7 mouse cellular contexts compared by ENCODE assay signal in genomic region chr7:80396427-80396826, GRCm38 (mm10). TPM values are rescaled to one million over a fixed set of nuclear protein-coding genes. Genes with fewer than 3 reads are reported as not detected.
DNase-seq lines count a peak whose midpoint lies in the region; ATAC-seq and TF ChIP-seq lines count a peak whose summit lies in the region.
"Not testable (repeated sequence)": the region's sequence is repeated elsewhere in the genome, so short reads cannot be mapped to it uniquely, and the experiment has no call there.

No protein-coding gene starts in this region.

- H3K27ac ChIP-seq in MEL (ENCODE audit: control insufficient read depth, low read depth, low read length); forebrain, postnatal 0 days (ENCODE audit: low read depth, low read length); hindbrain, postnatal 0 days; layer of hippocampus, adult 2 months; liver, postnatal 0 days (ENCODE audit: low read depth); midbrain, embryonic 11.5 days (ENCODE audit: low read depth, low read length): not testable (repeated sequence)

- H3K4me3 ChIP-seq in MEL (ENCODE audit: control insufficient read depth in 1 of 2, insufficient read depth in 1 of 2, low read depth in 2 of 2, low read length in 2 of 2); forebrain, postnatal 0 days (ENCODE audit: low read depth, low read length); hindbrain, postnatal 0 days (ENCODE audit: low read length); layer of hippocampus, adult 2 months; liver, postnatal 0 days (ENCODE audit: low read depth, low read length); midbrain, embryonic 11.5 days (ENCODE audit: low read depth, low read length): not testable (repeated sequence)

- peak in 2 of 3 experiments; percentile 31 to 52; a peak in 4 of 6 replicates for TF ChIP-seq CTCF in MEL (IDR thresholded peaks at IDR 0.05 in 2 of 3, conservative IDR thresholded peaks at IDR 0.05 in 1 of 3; ENCODE audit: control insufficient read depth in 1 of 3, insufficient read depth in 1 of 3, low read depth in 2 of 3, low read length in 3 of 3, poor library complexity in 1 of 3, severe bottlenecking in 1 of 3)
- TF ChIP-seq CTCF in forebrain, postnatal 0 days (IDR thresholded peaks at IDR 0.05; ENCODE audit: low read depth), result peak; percentile 48
- TF ChIP-seq CTCF in hindbrain, postnatal 0 days (IDR thresholded peaks at IDR 0.05; ENCODE audit: low read depth), result peak; percentile 48
- TF ChIP-seq CTCF in layer of hippocampus, adult 2 months (conservative IDR thresholded peaks at IDR 0.05), result peak; percentile 63
- peak; percentile 54 for TF ChIP-seq CTCF in liver, postnatal 0 days (IDR thresholded peaks at IDR 0.05; ENCODE audit: low read depth)

- TF ChIP-seq RAD21 in MEL (IDR thresholded peaks at IDR 0.05; ENCODE audit: low read depth, low read length), result peak; percentile 41

- not testable (repeated sequence) for TF ChIP-seq POLR2A in MEL (IDR thresholded peaks at IDR 0.05; ENCODE audit: control insufficient read depth in 1 of 2, insufficient read depth in 1 of 2, low read depth in 1 of 2, low read length in 2 of 2, poor library complexity in 1 of 2)

- H3K9me3 ChIP-seq in MEL (replicated peaks; ENCODE audit: insufficient read depth, low read length); forebrain, postnatal 0 days (ENCODE audit: low read length); hindbrain, postnatal 0 days (ENCODE audit: low read length); liver, postnatal 0 days (ENCODE audit: low read length); midbrain, embryonic 11.5 days (ENCODE audit: control insufficient read depth, low read length): not testable (repeated sequence)

- not testable (repeated sequence) for H3K9ac ChIP-seq in MEL (ENCODE audit: control insufficient read depth, low read depth, low read length, poor library complexity, severe bottlenecking); forebrain, postnatal 0 days; hindbrain, postnatal 0 days (replicated peaks; ENCODE audit: low read length); liver, postnatal 0 days (replicated peaks); midbrain, embryonic 11.5 days (ENCODE audit: low read length)

- DNase-seq in CD4-positive, CD25-positive, alpha-beta regulatory T cell, adult 2 months (ENCODE audit: low read depth, low spot score), result peak; percentile 38
- DNase-seq in MEL (ENCODE audit: low read depth, low spot score), result peak; percentile 37
- DNase-seq in forebrain, postnatal 0 days; hindbrain, postnatal 0 days (ENCODE audit: low spot score); layer of hippocampus, adult 2 months (ENCODE audit: low spot score in 2 of 2); liver, postnatal 0 days: not testable (repeated sequence)
- DNase-seq in midbrain, embryonic 11.5 days (ENCODE audit: low spot score, missing footprints), result peak; percentile 65

- H3K79me2 ChIP-seq in MEL (ENCODE audit: control insufficient read depth, insufficient read depth, low read length, poor library complexity), result peaks cover 16% of the 10 kb centered on the region

- not testable (repeated sequence) for H3K27me3 ChIP-seq in MEL (ENCODE audit: control insufficient read depth in 1 of 2, insufficient read depth in 2 of 2, low read length in 2 of 2); forebrain, postnatal 0 days (ENCODE audit: insufficient read depth, low read length); hindbrain, postnatal 0 days (ENCODE audit: insufficient read depth, low read length); liver, postnatal 0 days (ENCODE audit: insufficient read depth, low read length); midbrain, embryonic 11.5 days (ENCODE audit: control insufficient read depth, insufficient read depth, low read length)

- H3K4me1 ChIP-seq in MEL (ENCODE audit: control insufficient read depth in 1 of 2, insufficient read depth in 2 of 2, low read length in 2 of 2), result peaks cover 4 to 10% of the 10 kb centered on the region in 2 experiments; a peak in 3 of 4 replicates
- H3K4me1 ChIP-seq in forebrain, postnatal 0 days (ENCODE audit: insufficient read depth), result peaks cover 17% of the 10 kb centered on the region
- peaks cover 15% of the 10 kb centered on the region for H3K4me1 ChIP-seq in hindbrain, postnatal 0 days (ENCODE audit: insufficient read depth, low read length)
- H3K4me1 ChIP-seq in liver, postnatal 0 days (ENCODE audit: insufficient read depth); midbrain, embryonic 11.5 days (ENCODE audit: control insufficient read depth, insufficient read depth, low read length): not testable (repeated sequence)

- 86% methylated on average over 4 of the region's 4 CpGs for WGBS in forebrain, postnatal 0 days
- whole genome bisulfite sequencing in hindbrain, postnatal 0 days, result 88% methylated on average over 4 of the region's 4 CpGs
- WGBS in liver, postnatal 0 days (ENCODE audit: insufficient replicate concordance), result 75% methylated on average over 4 of the region's 4 CpGs
- WGBS in midbrain, embryonic 11.5 days, result 81% methylated on average over 4 of the region's 4 CpGs

- ATAC-seq in forebrain, postnatal 0 days; hindbrain, postnatal 0 days; liver, postnatal 0 days; midbrain, embryonic 11.5 days (ENCODE audit: low FRiP score): not testable (repeated sequence)

- TF ChIP-seq EP300 in MEL (IDR thresholded peaks at IDR 0.05; ENCODE audit: low read depth in 1 of 2, low read length in 2 of 2); liver, postnatal 0 days (IDR thresholded peaks at IDR 0.05; ENCODE audit: low read depth): not testable (repeated sequence)

- not testable (repeated sequence) for H3K36me3 ChIP-seq in MEL (ENCODE audit: control insufficient read depth in 1 of 2, insufficient read depth in 2 of 2, low read length in 2 of 2); midbrain, embryonic 11.5 days (ENCODE audit: control insufficient read depth, insufficient read depth, low read length)
- H3K36me3 ChIP-seq in forebrain, postnatal 0 days (ENCODE audit: insufficient read depth), result peaks cover 59% of the 10 kb centered on the region
- peaks cover 46% of the 10 kb centered on the region for H3K36me3 ChIP-seq in hindbrain, postnatal 0 days (ENCODE audit: insufficient read depth, low read length)
- H3K36me3 ChIP-seq in liver, postnatal 0 days (replicated peaks; ENCODE audit: insufficient read depth, low read length), result peaks cover 57% of the 10 kb centered on the region

- H3K4me2 ChIP-seq in forebrain, postnatal 0 days (ENCODE audit: low read depth); hindbrain, postnatal 0 days (ENCODE audit: low read depth, low read length); liver, postnatal 0 days (ENCODE audit: low read depth, low read length); midbrain, embryonic 11.5 days: not testable (repeated sequence)

RNA-seq across cellular contexts. Expression of gene Fes, which starts 8.7 kb away (rescaled TPM):
- 1.3 and 2.7 TPM in 2 replicates for total RNA-seq in MEL (2012; rRNA removed)
- 1 to 10 TPM in 1 of 2 experiments, not detected in 1; 6.6 TPM for polyA plus RNA-seq in MEL (2012; ENCODE audit: insufficient read depth in 1 of 2, insufficient read length in 2 of 2, low read depth in 1 of 2, low replicate concordance in 2 of 2, missing spikeins in 1 of 2)
- total RNA-seq in forebrain, postnatal 0 days (2014; rRNA removed), result 4.5 and 6.4 TPM in 2 replicates
- 2.5 and 2.8 TPM in 2 replicates for polyA plus RNA-seq in forebrain, postnatal 0 days (2015; fragmentation: Nextera tagmentation; extraction: Ambion mirVana)
- 10.3 and 16.1 TPM in 2 replicates for total RNA-seq in hindbrain, postnatal 0 days (2014; rRNA removed)
- 4.9 and 5.6 TPM in 2 replicates for polyA plus RNA-seq in hindbrain, postnatal 0 days (2015; fragmentation: Nextera tagmentation; extraction: Ambion mirVana)
- total RNA-seq in layer of hippocampus, adult 2 months (2021), result 1 to 10 TPM; 5.0 to 5.7 TPM
- 16.3 and 16.8 TPM in 2 replicates for polyA plus RNA-seq in liver, postnatal 0 days (2015; fragmentation: Nextera tagmentation; extraction: Ambion mirVana)
- 7.3 and 7.6 TPM in 2 replicates for polyA plus RNA-seq in midbrain, embryonic 11.5 days (2014; fragmentation: Nextera tagmentation; extraction: Ambion mirVana)

RNA-seq across cellular contexts. Expression of gene Furin, which starts 8.8 kb away (rescaled TPM):
- total RNA-seq in MEL (2012; rRNA removed), result 11.6 and 13.7 TPM in 2 replicates
- polyA plus RNA-seq in MEL (2012; ENCODE audit: insufficient read depth in 1 of 2, insufficient read length in 2 of 2, low read depth in 1 of 2, low replicate concordance in 2 of 2, missing spikeins in 1 of 2), result 10 to 100 TPM in 1 of 2 experiments, not detected in 1; 32.3 TPM
- 16.9 and 21.8 TPM in 2 replicates for total RNA-seq in forebrain, postnatal 0 days (2014; rRNA removed)
- 6.8 and 7.7 TPM in 2 replicates for polyA plus RNA-seq in forebrain, postnatal 0 days (2015; fragmentation: Nextera tagmentation; extraction: Ambion mirVana)
- 25.4 and 25.9 TPM in 2 replicates for total RNA-seq in hindbrain, postnatal 0 days (2014; rRNA removed)
- 6.6 and 6.8 TPM in 2 replicates for polyA plus RNA-seq in hindbrain, postnatal 0 days (2015; fragmentation: Nextera tagmentation; extraction: Ambion mirVana)
- 10 to 100 TPM; 39.4 to 40.6 TPM for total RNA-seq in layer of hippocampus, adult 2 months (2021)
- polyA plus RNA-seq in liver, postnatal 0 days (2015; fragmentation: Nextera tagmentation; extraction: Ambion mirVana), result 17.7 and 18.0 TPM in 2 replicates
- polyA plus RNA-seq in midbrain, embryonic 11.5 days (2014; fragmentation: Nextera tagmentation; extraction: Ambion mirVana), result 2.7 TPM in 2 replicates

RNA-seq across cellular contexts. Expression of gene Man2a2, which starts 25.3 kb away (rescaled TPM):
- total RNA-seq in MEL (2012; rRNA removed), result 17.4 and 19.2 TPM in 2 replicates
- polyA plus RNA-seq in MEL (2012; ENCODE audit: insufficient read depth in 1 of 2, insufficient read length in 2 of 2, low read depth in 1 of 2, low replicate concordance in 2 of 2, missing spikeins in 1 of 2), result 10 to 100 TPM in 1 of 2 experiments, not detected in 1; 38.6 TPM
- 49.4 and 54.8 TPM in 2 replicates for total RNA-seq in forebrain, postnatal 0 days (2014; rRNA removed)
- polyA plus RNA-seq in forebrain, postnatal 0 days (2015; fragmentation: Nextera tagmentation; extraction: Ambion mirVana), result 6.5 and 12.0 TPM in 2 replicates
- total RNA-seq in hindbrain, postnatal 0 days (2014; rRNA removed), result 55.5 and 61.3 TPM in 2 replicates
- polyA plus RNA-seq in hindbrain, postnatal 0 days (2015; fragmentation: Nextera tagmentation; extraction: Ambion mirVana), result 14.2 and 15.7 TPM in 2 replicates
- 100 to 1,000 TPM; 169 to 178 TPM for total RNA-seq in layer of hippocampus, adult 2 months (2021)
- 2.1 and 2.2 TPM in 2 replicates for polyA plus RNA-seq in liver, postnatal 0 days (2015; fragmentation: Nextera tagmentation; extraction: Ambion mirVana)
- 5.8 and 6.9 TPM in 2 replicates for polyA plus RNA-seq in midbrain, embryonic 11.5 days (2014; fragmentation: Nextera tagmentation; extraction: Ambion mirVana)

RNA-seq across cellular contexts. Expression of gene Hddc3, which starts 53.5 kb away (rescaled TPM):
- total RNA-seq in MEL (2012; rRNA removed), result 47.6 and 58.1 TPM in 2 replicates
- 10 to 100 TPM in 1 of 2 experiments, not detected in 1; 47.1 TPM for polyA plus RNA-seq in MEL (2012; ENCODE audit: insufficient read depth in 1 of 2, insufficient read length in 2 of 2, low read depth in 1 of 2, low replicate concordance in 2 of 2, missing spikeins in 1 of 2)
- 33.2 and 44.4 TPM in 2 replicates for total RNA-seq in forebrain, postnatal 0 days (2014; rRNA removed)
- polyA plus RNA-seq in forebrain, postnatal 0 days (2015; fragmentation: Nextera tagmentation; extraction: Ambion mirVana), result 14.6 and 16.7 TPM in 2 replicates
- total RNA-seq in hindbrain, postnatal 0 days (2014; rRNA removed), result 30.1 and 32.2 TPM in 2 replicates
- polyA plus RNA-seq in hindbrain, postnatal 0 days (2015; fragmentation: Nextera tagmentation; extraction: Ambion mirVana), result 13.9 and 15.5 TPM in 2 replicates
- 10 to 100 TPM; 45.5 to 46.6 TPM for total RNA-seq in layer of hippocampus, adult 2 months (2021)
- polyA plus RNA-seq in liver, postnatal 0 days (2015; fragmentation: Nextera tagmentation; extraction: Ambion mirVana), result 3.1 TPM in 2 replicates
- 25.6 and 26.9 TPM in 2 replicates for polyA plus RNA-seq in midbrain, embryonic 11.5 days (2014; fragmentation: Nextera tagmentation; extraction: Ambion mirVana)

RNA-seq across cellular contexts. Expression of gene Unc45a, which starts 55.6 kb away (rescaled TPM):
- 20.3 and 28.2 TPM in 2 replicates for total RNA-seq in MEL (2012; rRNA removed)
- 10 to 100 TPM in 1 of 2 experiments, not detected in 1; 26.1 TPM for polyA plus RNA-seq in MEL (2012; ENCODE audit: insufficient read depth in 1 of 2, insufficient read length in 2 of 2, low read depth in 1 of 2, low replicate concordance in 2 of 2, missing spikeins in 1 of 2)
- 49.2 and 69.4 TPM in 2 replicates for total RNA-seq in forebrain, postnatal 0 days (2014; rRNA removed)
- 35.2 and 50.1 TPM in 2 replicates for polyA plus RNA-seq in forebrain, postnatal 0 days (2015; fragmentation: Nextera tagmentation; extraction: Ambion mirVana)
- total RNA-seq in hindbrain, postnatal 0 days (2014; rRNA removed), result 49.0 and 57.8 TPM in 2 replicates
- 46.6 and 47.8 TPM in 2 replicates for polyA plus RNA-seq in hindbrain, postnatal 0 days (2015; fragmentation: Nextera tagmentation; extraction: Ambion mirVana)
- 10 to 100 TPM; 38.0 to 40.9 TPM for total RNA-seq in layer of hippocampus, adult 2 months (2021)
- polyA plus RNA-seq in liver, postnatal 0 days (2015; fragmentation: Nextera tagmentation; extraction: Ambion mirVana), result 4.9 and 7.2 TPM in 2 replicates
- 28.8 and 30.4 TPM in 2 replicates for polyA plus RNA-seq in midbrain, embryonic 11.5 days (2014; fragmentation: Nextera tagmentation; extraction: Ambion mirVana)
